Mouse (Mus musculus) mouse embryonic stem cell (cell line): ENCODE results near the gene Ppt2.

Source experiments
- in situ Hi-C, 2 experiments: fragments of 300-500 bp; cut with MboI; formaldehyde crosslinking; loops; 1 replicate in 1 of 2; 3 replicates in 1 of 2; pipeline ENCODE4 v1.14.3; 2019 to 2020; ENCODE audit warnings: low sequenced_read_pairs in 2 of 2, low pct_unique_long_range_greater_than_20kb in 1 of 2, mixed read lengths in 1 of 2; ENCODE audit not compliant: unreplicated experiment in 1 of 2

Ppt2 gene

DNA sequence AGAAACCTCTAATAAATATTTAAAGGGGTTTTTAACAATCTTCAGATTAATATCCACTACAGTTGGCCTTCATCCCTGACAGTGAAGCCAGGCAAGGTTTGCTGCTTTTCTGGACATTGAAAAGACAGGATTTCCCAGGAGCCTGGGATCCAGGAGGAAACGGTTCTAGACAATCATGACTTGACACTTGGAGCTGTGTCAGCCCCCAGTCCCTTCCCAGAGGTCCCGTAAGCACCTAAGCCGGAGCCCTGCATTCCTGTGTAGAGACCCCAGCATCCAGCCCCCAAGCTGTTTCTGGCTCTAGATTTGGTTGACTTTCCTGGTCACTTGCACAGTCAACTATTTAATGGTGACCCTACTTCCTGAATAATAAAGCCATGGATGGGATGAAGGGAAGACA, 30.3 kb upstream of the Ppt2 start:
- in situ Hi-C loops: no loop called here

GRCm38 (mm10) chr17:34658145-34658544, 29.8 kb upstream of the Ppt2 start:
- in situ Hi-C loops: no loop called here

DNA sequence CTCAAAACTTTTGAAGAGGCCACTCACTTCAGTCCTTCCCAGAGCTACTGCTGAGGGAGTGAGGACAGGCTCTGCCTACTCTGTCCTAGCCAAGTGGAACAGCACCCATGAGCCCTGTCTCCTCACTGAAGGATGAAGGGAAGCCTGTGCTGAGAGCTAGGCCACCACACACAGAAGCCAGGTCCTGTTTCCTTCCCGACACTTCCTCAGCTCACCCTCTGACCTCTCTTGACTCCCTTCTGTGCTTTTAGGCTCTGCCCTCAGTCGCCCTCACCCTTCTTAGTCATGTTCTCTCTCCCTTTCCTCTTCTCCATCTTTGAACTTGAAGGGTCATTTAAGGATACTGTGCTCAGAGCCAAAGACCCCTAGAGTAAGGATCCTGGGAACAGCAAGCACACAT, 29.0 kb upstream of the Ppt2 start:
- in situ Hi-C loops: no loop called here

- in situ Hi-C loops: no loop called here
Observed at GRCm38 (mm10) chr17:34656666-34657065, 28.4 kb upstream of the Ppt2 start.

- in situ Hi-C loops: no loop called here
Observed at GRCm38 (mm10) chr17:34655581-34655991, 27.3 kb upstream of the Ppt2 start.

GRCm38 (mm10) chr17:34655160-34655559, 26.9 kb upstream of the Ppt2 start:
- in situ Hi-C loops: no loop called here

GRCm38 (mm10) chr17:34654392-34654791, 26.1 kb upstream of the Ppt2 start:
- in situ Hi-C loops: no loop called here

GRCm38 (mm10) chr17:34653746-34654285, 25.5 kb upstream of the Ppt2 start:
- in situ Hi-C loops: no loop called here

DNA sequence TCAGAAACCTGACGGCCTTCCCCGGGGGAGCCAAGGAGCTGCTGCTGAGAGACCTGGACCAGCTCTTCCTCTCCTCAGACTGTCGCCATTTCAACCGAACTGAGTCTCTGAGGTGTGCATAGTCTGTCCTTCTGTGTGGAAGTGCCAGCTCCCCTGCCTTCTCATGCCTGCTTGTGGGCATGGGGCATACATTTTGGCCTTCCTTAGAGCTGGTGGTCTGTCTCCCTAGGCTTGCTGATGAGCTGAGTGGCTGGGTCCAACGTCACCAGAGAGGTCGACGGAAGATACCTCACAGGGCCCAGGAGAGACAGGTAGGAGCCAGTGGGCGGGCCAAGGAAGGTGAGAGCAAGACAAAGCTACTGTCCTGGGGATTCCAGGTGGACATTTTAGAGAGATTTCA, 24.7 kb upstream of the Ppt2 start:
- in situ Hi-C loops: no loop called here

DNA sequence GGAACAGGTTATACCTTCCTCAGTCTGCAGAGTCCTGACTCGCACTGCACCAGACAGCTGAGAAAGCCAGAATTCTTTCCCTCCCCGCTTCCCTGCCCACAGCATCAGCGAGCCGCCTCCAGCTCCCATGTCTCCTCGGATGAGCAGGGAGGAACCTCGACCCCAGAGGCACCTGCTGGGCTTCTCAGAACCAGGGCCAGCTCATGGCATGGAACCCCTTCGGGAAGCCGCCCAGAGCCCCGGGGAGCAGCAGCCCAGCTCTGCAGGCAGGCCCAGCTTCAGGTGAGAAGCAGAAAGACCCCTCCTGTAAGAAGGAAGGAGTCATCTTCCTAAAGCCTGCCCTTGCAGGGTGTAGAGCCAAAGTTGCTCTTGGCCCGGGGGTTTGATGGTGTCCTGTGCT, 24.2 kb upstream of the Ppt2 start:
- in situ Hi-C loops: no loop called here

- in situ Hi-C loops: no loop called here
Observed at GRCm38 (mm10) chr17:34651507-34652221, 23.4 kb upstream of the Ppt2 start.

GRCm38 (mm10) chr17:34650781-34651180, 22.5 kb upstream of the Ppt2 start:
- in situ Hi-C loops: no loop called here

DNA sequence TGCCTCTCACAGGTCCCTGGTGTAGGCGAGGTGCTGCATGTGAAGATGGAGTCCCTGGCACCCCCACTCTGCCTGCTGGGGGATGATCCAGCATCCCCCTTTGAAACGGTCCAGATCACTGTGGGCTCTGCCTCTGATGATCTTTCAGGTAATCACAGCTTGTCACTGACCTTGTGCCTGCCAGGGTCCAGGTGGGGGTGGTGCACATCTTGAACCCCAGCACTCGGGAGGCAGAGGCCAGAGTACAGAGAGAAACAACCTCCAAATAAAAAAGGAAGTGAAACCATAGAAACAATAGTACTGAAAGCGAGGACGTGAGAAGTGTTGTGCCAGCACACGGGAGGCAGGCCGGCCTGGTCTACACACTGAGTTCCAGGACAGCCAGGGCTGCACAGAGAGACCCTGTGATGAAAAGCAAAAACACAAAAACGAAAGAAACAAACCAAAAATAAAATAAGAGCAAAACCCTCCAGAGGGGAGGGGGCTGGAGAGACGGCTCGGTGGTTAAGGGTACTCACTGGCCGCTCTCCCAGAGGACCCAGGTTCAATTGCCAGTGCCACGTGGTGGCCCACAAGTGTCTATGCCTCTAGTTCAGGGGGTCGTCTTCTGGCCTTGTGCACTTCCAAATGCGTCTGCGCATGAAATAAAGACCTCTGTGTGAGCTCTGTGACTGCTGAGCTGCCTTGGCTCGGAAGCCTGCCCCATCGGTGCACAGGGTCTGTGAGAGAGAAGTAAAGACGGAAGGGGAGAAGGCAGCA, 21.0 kb upstream of the Ppt2 start:
- in situ Hi-C loops: loop anchor here in 1 of 2 experiments (10.0 kb wide), 1 partner anchor 296 kb away; no protein-coding TSS in a partner anchor

- in situ Hi-C loops: loop anchor here in 1 of 2 experiments (10.0 kb wide), 1 partner anchor 296 kb away; no protein-coding TSS in a partner anchor
Observed at GRCm38 (mm10) chr17:34648141-34648890, 20.0 kb upstream of the Ppt2 start.

DNA sequence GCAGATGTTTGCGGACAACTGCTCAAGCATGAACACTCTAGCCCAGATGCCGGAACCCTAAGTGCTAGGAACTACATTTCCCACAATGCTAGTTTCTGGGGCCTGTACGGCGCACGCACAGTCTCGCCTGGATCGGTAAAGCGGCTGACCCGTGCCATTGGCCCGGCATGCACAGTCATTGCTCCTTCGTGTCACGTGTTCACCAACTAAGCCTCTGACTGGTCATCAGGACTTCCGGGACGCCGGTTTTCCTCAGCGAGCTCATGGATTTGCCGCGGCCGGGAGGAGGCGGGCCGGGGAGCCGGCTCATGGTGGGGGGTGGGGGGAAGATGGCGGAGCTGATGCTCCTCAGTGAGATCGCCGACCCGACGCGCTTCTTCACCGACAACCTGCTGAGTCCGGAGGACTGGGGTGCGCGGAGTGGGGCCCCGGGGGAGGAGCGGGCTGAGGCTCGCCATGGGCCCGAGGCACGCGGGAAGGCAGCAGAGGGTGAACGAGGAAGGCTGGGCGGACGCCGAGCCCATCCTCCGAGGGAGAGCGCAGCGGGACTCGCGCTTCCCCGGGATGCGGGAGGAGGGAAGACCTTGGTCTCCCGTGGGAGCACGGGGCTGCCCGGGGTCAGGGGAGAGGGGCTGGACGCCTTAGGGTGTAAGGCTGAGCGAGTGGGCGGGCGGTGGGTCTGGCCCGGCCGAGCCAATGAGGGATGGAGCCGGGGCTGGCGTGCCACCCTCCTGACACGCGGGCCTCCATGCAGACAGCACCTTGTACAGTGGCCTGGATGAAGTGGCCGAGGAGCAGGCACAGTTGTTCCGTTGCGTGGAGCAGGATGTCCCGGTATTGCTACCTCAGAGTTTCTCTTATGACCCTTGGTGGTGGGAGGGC, 18.8 kb upstream of the Ppt2 start, which contains the start of gene Atf6b:
Gene Atf6b, plus strand, starts transcription at position 241 of the 882 bp plus-strand sequence.
- in situ Hi-C loops: loop anchor here in 1 of 2 experiments (10.0 kb wide), 1 partner anchor 298 kb away; no protein-coding TSS in a partner anchor

DNA sequence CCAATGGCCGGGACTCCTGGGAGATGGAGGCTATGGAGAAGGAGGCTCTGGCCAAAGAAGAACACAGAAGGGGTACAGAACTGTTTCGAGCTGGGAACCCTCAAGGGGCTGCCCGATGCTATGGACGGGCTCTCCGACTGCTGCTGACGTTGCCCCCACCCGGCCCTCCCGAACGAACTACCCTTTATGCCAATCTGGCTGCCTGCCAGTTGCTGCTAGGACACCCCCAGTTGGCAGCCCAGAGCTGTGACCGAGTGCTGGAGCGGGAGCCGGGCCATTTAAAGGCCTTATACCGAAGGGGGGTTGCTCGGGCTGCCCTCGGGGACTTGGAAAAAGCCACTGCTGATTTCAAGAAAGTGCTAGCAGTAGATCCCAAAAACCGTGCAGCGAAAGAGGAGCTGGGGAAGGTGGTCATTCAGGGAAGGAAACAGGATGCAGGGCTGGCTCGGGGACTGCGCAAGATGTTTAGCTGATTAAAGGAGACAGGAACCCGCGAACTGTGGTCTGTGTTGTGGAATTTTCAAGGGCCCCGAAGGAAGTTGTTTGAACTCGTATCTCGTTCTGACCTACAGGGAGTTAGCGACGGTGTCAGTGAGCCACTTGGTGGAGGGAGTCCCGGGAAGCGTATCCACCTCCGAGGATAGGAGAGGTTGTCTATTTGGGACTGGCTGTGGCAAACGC, 17.7 kb upstream of the Ppt2 start:
- in situ Hi-C loops: loop anchor here in 1 of 2 experiments (10.0 kb wide), 1 partner anchor 299 kb away; no protein-coding TSS in a partner anchor

DNA sequence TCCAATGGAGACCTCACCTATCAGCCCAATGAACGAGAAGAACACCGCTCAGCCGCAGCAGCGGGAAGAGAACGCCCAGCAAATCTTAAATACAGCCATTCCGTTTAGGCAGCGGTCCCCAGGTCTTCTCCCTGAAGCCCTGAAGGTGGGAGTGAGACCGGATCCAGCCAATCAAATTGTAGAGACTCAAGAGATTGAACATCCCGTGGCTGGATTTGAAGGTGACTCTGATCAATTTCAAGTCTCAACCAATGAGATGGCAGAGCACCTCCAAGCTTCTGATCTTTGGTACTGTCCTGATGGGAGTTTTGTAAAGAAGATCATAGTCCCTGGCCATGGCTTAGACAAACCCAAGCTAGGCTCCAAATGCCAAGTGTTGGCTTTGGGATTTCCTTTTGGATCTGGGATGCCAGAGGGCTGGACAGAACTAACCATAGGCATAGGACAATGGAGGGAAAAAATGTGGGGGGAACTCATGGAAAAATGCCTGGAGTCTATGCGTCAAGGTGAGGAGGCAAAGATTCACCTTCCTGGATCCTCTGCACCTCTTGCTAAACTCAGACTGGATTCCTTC, 17.0 kb upstream of the Ppt2 start:
- in situ Hi-C loops: loop anchor here in 1 of 2 experiments (10.0 kb wide), 1 partner anchor 299 kb away; no protein-coding TSS in a partner anchor
